Mouse (Mus musculus) cortical plate, adult 2 months (tissue): ENCODE results near the gene Rpl3l. TPM values are rescaled to one million over a fixed set of nuclear protein-coding genes. Genes with fewer than 3 reads are reported as not detected.
A peak's percentile ranks its signal among the peaks of the same experiment; 100 is the strongest.

Experiments used
- H3K27ac ChIP-seq: fragments of 200-500 bp; 2 replicates; pipeline ENCODE4 v1.5.1; 2012; ENCODE audit warnings: low read length, control low read depth, inconsistent platforms; ENCODE audit not compliant: insufficient read depth
- H3K4me1 ChIP-seq: fragments of 200-500 bp; 2 replicates; pipeline ENCODE4 v1.6.1; 2011; ENCODE audit warnings: low read length; ENCODE audit not compliant: control insufficient read depth, insufficient read depth
- H3K4me3 ChIP-seq: fragments of 200-500 bp; 2 replicates; pipeline ENCODE4 v1.5.1; 2011; ENCODE audit warnings: mild to moderate bottlenecking, low read length, control low read depth; ENCODE audit not compliant: insufficient read depth
- CTCF ChIP-seq: fragments of 200-500 bp; IDR thresholded peaks from 2 replicates; pipeline ENCODE4 v1.5.1; 2011; ENCODE audit warnings: mild to moderate bottlenecking, control low read depth, low read length; ENCODE audit not compliant: insufficient read depth; ENCODE audit errors: extremely low read depth
- POLR2A ChIP-seq: fragments of 200-500 bp; IDR thresholded peaks from 2 replicates; pipeline ENCODE4 v1.6.1; 2011; ENCODE audit warnings: mild to moderate bottlenecking, low read length, control low read depth; ENCODE audit not compliant: insufficient read depth; ENCODE audit errors: extremely low read depth
- polyA plus RNA-seq: library from polyadenylated mRNA; depleted of rRNA; stranded (reverse); fragments of >200 nt; gene quantifications from 2 replicates; pipeline ENCODE4 v1.2.3, GENCODE M21; 2012

Gene Rpl3l
- polyA plus RNA-seq, 1 experiment: 0.48 TPM

GRCm38 (mm10) chr17:24698715-24699114 lies 28.9 kb upstream of the Rpl3l start:
- Histone ChIP-seq H3K27ac (no peak overlapping the region), H3K4me1 (peaks cover 3% of the 10 kb centered on the region; the same call in 1 of the 2 replicates), H3K4me3 (no peak overlapping the region)
- TF ChIP-seq CTCF (no peak), POLR2A (no peak)

GRCm38 (mm10) chr17:24699473-24699872 lies 28.1 kb upstream of the Rpl3l start:
- Histone ChIP-seq H3K4me1 (peaks cover 3% of the 10 kb centered on the region; the same call in 1 of the 2 replicates), H3K27ac (no peak overlapping the region), H3K4me3 (no peak overlapping the region)
- TF ChIP-seq POLR2A (no peak), CTCF (no peak)

GRCm38 (mm10) chr17:24701251-24701650 lies 26.4 kb upstream of the Rpl3l start:
- H3K4me1 ChIP-seq: peaks cover 3% of the 10 kb centered on the region; the same call in 1 of the 2 replicates
- no peak overlapping the region for H3K27ac ChIP-seq
- H3K4me3 ChIP-seq: no peak overlapping the region
- no peak for TF ChIP-seq CTCF

- Histone ChIP-seq H3K4me1 (peaks cover 2% of the 10 kb centered on the region; the same call in 1 of the 2 replicates), H3K27ac (no peak overlapping the region), H3K4me3 (no peak overlapping the region)
- TF ChIP-seq CTCF (no peak), POLR2A (no peak)
Observed at GRCm38 (mm10) chr17:24705821-24706220, 21.8 kb upstream of the Rpl3l start.

DNA sequence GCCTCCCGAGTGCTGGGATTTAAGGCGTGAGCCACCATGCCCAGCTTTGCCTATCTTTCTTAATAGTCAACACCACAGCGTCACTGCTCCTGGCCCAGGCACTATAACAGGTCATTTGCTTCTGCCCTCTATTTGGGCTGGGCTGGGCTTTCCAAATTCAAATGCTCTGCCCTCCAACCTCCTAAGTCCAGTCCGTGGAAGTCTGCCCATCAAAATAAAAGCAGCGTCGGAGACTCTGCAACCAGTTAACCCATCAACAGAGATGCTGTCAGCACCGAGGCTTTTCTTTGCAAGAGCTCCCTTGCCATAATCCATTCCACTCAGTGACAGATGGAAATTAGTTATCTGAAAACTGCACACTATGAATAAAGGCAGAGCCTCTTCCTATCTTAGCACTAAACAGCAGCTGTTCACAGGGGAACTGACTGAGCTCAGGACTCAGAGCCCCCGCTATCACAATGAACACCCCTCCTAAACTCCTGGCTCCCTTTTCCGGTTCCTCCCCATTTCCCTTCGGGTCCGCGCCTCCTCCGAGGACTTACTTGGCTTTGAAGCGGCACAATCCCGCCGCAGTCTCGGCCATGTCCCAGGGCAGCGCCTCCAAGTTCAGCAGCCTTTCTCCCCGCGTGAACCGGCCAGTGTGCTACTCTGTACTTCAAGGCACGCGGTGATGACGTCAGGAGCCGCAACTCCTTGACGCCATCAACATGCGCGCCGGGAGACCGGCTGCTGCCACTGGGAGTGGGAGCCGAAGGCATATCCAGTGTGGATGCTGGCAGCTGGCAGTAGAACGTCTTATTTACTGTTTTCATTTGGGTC lies 20.4 kb upstream of the Rpl3l start, which contains the start of gene Tbl3:
Tbl3 (minus strand) TSS at position 679 of the 819 bp plus-strand sequence.
- no peak within 1 kb of the TSS for H3K27ac ChIP-seq
- TF ChIP-seq CTCF (no peak), POLR2A (peak; percentile 95)
- peak within 1 kb of the TSS; percentile 66 for H3K4me3 ChIP-seq
- H3K4me1 ChIP-seq: peaks cover 2% of the 10 kb centered on the region; the same call in 1 of the 2 replicates

- peak overlapping the region; percentile 66 for H3K4me3 ChIP-seq
- no peak overlapping the region for H3K27ac ChIP-seq
- peaks cover 2% of the 10 kb centered on the region; the same call in 1 of the 2 replicates for H3K4me1 ChIP-seq
- TF ChIP-seq CTCF: no peak
- no peak for TF ChIP-seq POLR2A
Observed at GRCm38 (mm10) chr17:24707801-24708425, 19.7 kb upstream of the Rpl3l start.

DNA sequence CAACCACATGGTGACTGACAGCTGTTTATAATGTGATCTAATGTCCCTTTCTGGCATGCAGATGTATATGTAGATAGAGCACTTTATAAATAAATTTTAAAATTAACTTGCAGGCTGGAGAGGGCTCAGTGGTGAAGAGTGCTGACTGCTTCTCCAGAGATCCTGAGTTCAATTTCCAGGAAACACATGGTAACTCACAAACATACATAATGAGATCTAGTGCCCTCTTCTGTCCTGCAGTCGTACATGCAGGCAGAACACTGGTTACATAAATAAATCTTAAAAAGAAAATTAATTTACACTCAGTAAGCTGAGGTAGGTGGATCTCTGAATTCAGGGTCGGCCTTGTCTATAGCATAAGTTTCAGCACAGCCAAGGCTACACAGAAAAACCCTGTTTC lies 19.0 kb upstream of the Rpl3l start:
- H3K4me1 ChIP-seq: peaks cover 2% of the 10 kb centered on the region; the same call in 1 of the 2 replicates
- no peak overlapping the region for H3K4me3 ChIP-seq
- no peak overlapping the region for H3K27ac ChIP-seq
- TF ChIP-seq CTCF (no peak), POLR2A (no peak)

DNA sequence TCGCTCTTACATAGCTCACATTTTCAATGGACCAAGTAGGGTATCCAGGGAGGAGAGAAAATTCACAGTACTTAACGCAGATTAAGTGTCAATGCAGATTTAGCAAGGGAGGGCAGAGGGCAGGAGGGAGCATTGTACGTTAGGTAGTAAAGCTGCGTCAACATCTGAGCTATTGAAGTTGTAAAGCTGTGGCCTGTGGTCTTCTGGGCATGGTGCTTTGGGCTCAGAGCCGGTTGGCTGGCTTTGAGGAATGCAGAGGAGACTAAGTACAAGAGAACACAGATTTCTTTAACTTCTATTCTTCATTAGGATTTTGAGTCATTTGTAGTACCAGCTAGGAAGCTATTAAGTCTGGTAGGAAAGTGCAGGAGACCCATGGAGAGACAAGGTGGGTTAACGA lies 12.1 kb upstream of the Rpl3l start:
- TF ChIP-seq CTCF (no peak), POLR2A (no peak)
- H3K4me1 ChIP-seq: no peaks in the 10 kb centered on the region
- no peak overlapping the region for H3K4me3 ChIP-seq
- no peak overlapping the region for H3K27ac ChIP-seq

GRCm38 (mm10) chr17:24716166-24716682 lies 11.4 kb upstream of the Rpl3l start:
- H3K27ac ChIP-seq: no peak overlapping the region
- H3K4me1 ChIP-seq: no peaks in the 10 kb centered on the region
- TF ChIP-seq POLR2A (no peak), CTCF (no peak)
- no peak overlapping the region for H3K4me3 ChIP-seq
